Mouse (Mus musculus): ENCODE measurements around the gene Agpat1. TPM values are rescaled to one million over a fixed set of nuclear protein-coding genes. Genes with fewer than 3 reads are reported as not detected.

The Agpat1 gene
- total and polyA plus RNA-seq, 3 experiments = 11.2 to 47.4 (median 44.4) TPM

DNA sequence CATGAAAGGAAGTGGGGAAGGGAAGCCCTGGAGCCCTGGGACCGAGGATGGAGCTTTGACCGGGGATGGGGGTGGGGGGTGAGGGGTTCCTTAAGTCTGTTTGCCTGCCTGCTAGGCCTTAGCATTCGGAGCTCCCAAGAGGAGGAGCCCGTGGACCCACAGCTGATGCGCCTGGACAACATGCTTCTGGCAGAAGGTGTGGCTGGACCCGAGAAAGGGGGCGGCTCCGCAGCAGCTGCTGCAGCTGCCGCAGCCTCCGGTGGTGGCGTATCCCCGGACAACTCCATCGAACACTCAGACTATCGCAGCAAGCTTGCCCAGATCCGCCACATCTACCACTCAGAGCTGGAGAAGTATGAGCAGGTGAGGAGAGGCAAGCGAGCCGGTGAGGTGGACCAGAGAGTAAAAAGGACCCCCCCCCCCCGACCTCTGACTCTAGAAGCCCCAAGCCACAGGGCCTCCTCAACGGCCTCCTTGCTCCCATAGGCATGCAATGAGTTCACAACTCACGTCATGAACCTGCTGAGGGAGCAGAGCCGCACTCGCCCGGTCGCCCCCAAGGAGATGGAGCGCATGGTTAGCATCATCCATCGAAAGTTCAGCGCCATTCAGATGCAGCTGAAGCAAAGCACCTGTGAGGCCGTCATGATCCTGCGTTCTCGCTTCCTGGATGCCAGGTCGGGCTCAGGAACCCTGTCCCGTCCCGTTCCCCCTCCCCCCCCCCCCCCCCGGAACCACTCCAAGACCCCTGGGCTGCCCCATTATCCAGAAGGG, 10.1 kb upstream of the Agpat1 start:
- no peaks in the 10 kb centered on the region for H3K27me3 ChIP-seq (replicated peaks)
- DNase-seq (ENCODE audit: extremely low read depth) = no peak
- in situ Hi-C loops (cut with MboI; ENCODE audit: low pct_ligation_motif_present, low pct_unique_long_range_greater_than_20kb, low sequenced_read_pairs) (no loop called here), dilution Hi-C loops (cut with MboI; ENCODE audit: extremely low pct_ligation_motif_present, extremely low pct_unique_long_range_greater_than_20kb, low sequenced_read_pairs) (no loop called here)
- no peak overlapping the region for H3K27ac ChIP-seq (ENCODE audit: insufficient read depth, low read depth)
- peaks cover 16 to 39% of the 10 kb centered on the region in 2 experiments for H3K36me3 ChIP-seq (replicated peaks in 1 of 2; ENCODE audit: control insufficient read depth in 1 of 2, insufficient read depth in 1 of 2, low read length in 1 of 2)
- no peak for TF ChIP-seq IRF4 (IDR thresholded peaks at IDR 0.05; ENCODE audit: low read depth, low read length)
- H3K4me2 ChIP-seq (ENCODE audit: insufficient read depth, low read depth, poor library complexity, severe bottlenecking) = no peak overlapping the region
- no peaks in the 10 kb centered on the region for H3K9me3 ChIP-seq (replicated peaks; ENCODE audit: low read length)
- H3K79me2 ChIP-seq (replicated peaks; ENCODE audit: control insufficient read depth, extremely low read depth, insufficient read depth, poor library complexity, severe bottlenecking) = no peaks in the 10 kb centered on the region; the same call in 1 of the 2 replicates
- no peak overlapping the region for H3K4me3 ChIP-seq (replicated peaks in 1 of 3; ENCODE audit: low read depth in 2 of 3, low read length in 2 of 3, poor library complexity in 1 of 3)
- peaks cover 8 to 40% of the 10 kb centered on the region in 2 experiments; a peak in 2 of 4 replicates for H3K4me1 ChIP-seq (ENCODE audit: control insufficient read depth in 1 of 2, insufficient read depth in 2 of 2)
- H3K9ac ChIP-seq (ENCODE audit: insufficient read depth, low read depth) = no peak overlapping the region

GRCm38 (mm10) chr17:34596098-34596497, 8.0 kb upstream of the Agpat1 start:
- dilution Hi-C loops (cut with MboI; ENCODE audit: extremely low pct_ligation_motif_present, extremely low pct_unique_long_range_greater_than_20kb, low sequenced_read_pairs) (no loop called here), in situ Hi-C loops (cut with MboI; ENCODE audit: low pct_ligation_motif_present, low pct_unique_long_range_greater_than_20kb, low sequenced_read_pairs) (no loop called here)
- no peak overlapping the region for H3K4me3 ChIP-seq (replicated peaks in 1 of 3; ENCODE audit: low read depth in 2 of 3, low read length in 2 of 3, poor library complexity in 1 of 3)
- no peak for DNase-seq (ENCODE audit: extremely low read depth)
- H3K9ac ChIP-seq (ENCODE audit: insufficient read depth, low read depth) = no peak overlapping the region
- peaks cover 25 to 57% of the 10 kb centered on the region in 2 experiments for H3K36me3 ChIP-seq (replicated peaks in 1 of 2; ENCODE audit: control insufficient read depth in 1 of 2, insufficient read depth in 1 of 2, low read length in 1 of 2)
- no peaks in the 10 kb centered on the region for H3K79me2 ChIP-seq (replicated peaks; ENCODE audit: control insufficient read depth, extremely low read depth, insufficient read depth, poor library complexity, severe bottlenecking)
- TF ChIP-seq RAD21 (IDR thresholded peaks at IDR 0.05; ENCODE audit: low read depth, low read length) = no peak
- TF ChIP-seq E2F4 (IDR thresholded peaks at IDR 0.05; ENCODE audit: insufficient replicate concordance, low read depth, low read length) = no peak
- TF ChIP-seq USF2 (conservative IDR thresholded peaks at IDR 0.05; ENCODE audit: low read depth, low read length) = no peak
- TF ChIP-seq EP300 (IDR thresholded peaks at IDR 0.05; ENCODE audit: low read length) = no peak
- no peak for TF ChIP-seq MAFK (IDR thresholded peaks at IDR 0.05; ENCODE audit: insufficient replicate concordance, low read length)
- TF ChIP-seq MAX (IDR thresholded peaks at IDR 0.05; ENCODE audit: low read length) = no peak
- TF ChIP-seq TCF12 (IDR thresholded peaks at IDR 0.05; ENCODE audit: low read depth, low read length) = no peak
- no peak for TF ChIP-seq CTCF (conservative IDR thresholded peaks at IDR 0.05 in 1 of 2, IDR thresholded peaks at IDR 0.05 in 1 of 2; ENCODE audit: low read depth in 2 of 2, low read length in 2 of 2)
- H3K27ac ChIP-seq (ENCODE audit: insufficient read depth, low read depth) = no peak overlapping the region
- no peak overlapping the region for H3K4me2 ChIP-seq (ENCODE audit: insufficient read depth, low read depth, poor library complexity, severe bottlenecking)
- peaks cover 5 to 30% of the 10 kb centered on the region in 2 experiments; a peak in 2 of 4 replicates for H3K4me1 ChIP-seq (ENCODE audit: control insufficient read depth in 1 of 2, insufficient read depth in 2 of 2)
- H3K27me3 ChIP-seq (replicated peaks) = no peaks in the 10 kb centered on the region
- no peaks in the 10 kb centered on the region for H3K9me3 ChIP-seq (replicated peaks; ENCODE audit: low read length)

DNA sequence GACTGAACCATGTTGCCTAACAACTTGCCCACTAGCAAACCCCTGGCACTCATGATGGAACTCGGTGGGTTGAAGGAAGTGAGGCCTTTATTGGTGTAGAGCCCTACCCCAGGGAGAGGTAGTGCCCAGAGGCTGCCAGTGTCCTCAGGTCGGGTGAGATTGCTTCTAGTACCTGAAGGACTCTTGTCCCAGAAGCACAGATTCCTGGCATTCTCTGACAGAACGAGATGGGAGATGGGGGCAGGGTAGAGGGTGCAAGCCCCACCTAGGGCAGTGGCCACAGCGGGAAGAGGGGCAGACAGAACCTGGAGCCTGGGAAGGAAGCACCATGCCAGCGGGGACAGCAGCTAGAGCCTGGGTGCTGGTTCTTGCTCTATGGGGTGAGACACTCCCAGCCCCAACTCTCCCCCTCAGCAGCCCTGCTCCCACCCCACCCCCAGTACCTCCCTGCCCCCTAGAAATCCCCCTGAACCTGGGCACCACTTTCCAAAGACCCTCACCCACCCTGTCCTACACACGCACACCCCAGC, 6.4 kb upstream of the Agpat1 start, which contains the start of gene Ager:
TSS of gene Ager (plus strand) at position 297 of the 530 bp plus-strand sequence.
- dilution Hi-C loops (cut with MboI; ENCODE audit: extremely low pct_ligation_motif_present, extremely low pct_unique_long_range_greater_than_20kb, low sequenced_read_pairs) = no loop called here
- Histone ChIP-seq H3K4me1 (ENCODE audit: control insufficient read depth in 1 of 2, insufficient read depth in 2 of 2) (peaks cover 8 to 37% of the 10 kb centered on the region in 2 experiments), H3K36me3 (replicated peaks in 1 of 2; ENCODE audit: control insufficient read depth in 1 of 2, insufficient read depth in 1 of 2, low read length in 1 of 2) (peaks cover 31 to 68% of the 10 kb centered on the region in 2 experiments), H3K4me2 (ENCODE audit: insufficient read depth, low read depth, poor library complexity, severe bottlenecking) (no peak within 1 kb of the TSS), H3K9me3 (replicated peaks; ENCODE audit: low read length) (no peaks in the 10 kb centered on the region), H3K4me3 (replicated peaks in 1 of 3; ENCODE audit: low read depth in 2 of 3, low read length in 2 of 3, poor library complexity in 1 of 3) (no peak within 1 kb of the TSS), H3K27ac (ENCODE audit: insufficient read depth, low read depth) (no peak within 1 kb of the TSS), H3K27me3 (replicated peaks) (no peaks in the 10 kb centered on the region), H3K9ac (ENCODE audit: insufficient read depth, low read depth) (no peak within 1 kb of the TSS), H3K79me2 (replicated peaks; ENCODE audit: control insufficient read depth, extremely low read depth, insufficient read depth, poor library complexity, severe bottlenecking) (peaks cover 3% of the 10 kb centered on the region)
- DNase-seq (ENCODE audit: extremely low read depth) = no peak
- in situ Hi-C loops (cut with MboI; ENCODE audit: low pct_ligation_motif_present, low pct_unique_long_range_greater_than_20kb, low sequenced_read_pairs) = no loop called here
- TF ChIP-seq POLR2A (IDR thresholded peaks at IDR 0.05; ENCODE audit: low read depth, low read length) = no peak
- TF ChIP-seq JUND (conservative IDR thresholded peaks at IDR 0.05; ENCODE audit: low read depth, low read length) = no peak
- TF ChIP-seq PAX5 (IDR thresholded peaks at IDR 0.05; ENCODE audit: low read length) = no peak
- no peak for TF ChIP-seq ZMIZ1 (IDR thresholded peaks at IDR 0.05; ENCODE audit: low read depth, low read length)
- TF ChIP-seq RAD21 (IDR thresholded peaks at IDR 0.05; ENCODE audit: low read depth, low read length) = no peak
- TF ChIP-seq TCF12 (IDR thresholded peaks at IDR 0.05; ENCODE audit: low read depth, low read length) = no peak
- no peak for TF ChIP-seq ZKSCAN1 (IDR thresholded peaks at IDR 0.05; ENCODE audit: borderline replicate concordance, low read depth, low read length)
- no peak for TF ChIP-seq NRF1 (IDR thresholded peaks at IDR 0.05; ENCODE audit: low read depth, low read length)
- no peak for TF ChIP-seq HCFC1 (IDR thresholded peaks at IDR 0.05; ENCODE audit: low read depth, low read length)
- TF ChIP-seq MAX (IDR thresholded peaks at IDR 0.05; ENCODE audit: low read length) = no peak
- TF ChIP-seq MAFK (IDR thresholded peaks at IDR 0.05; ENCODE audit: insufficient replicate concordance, low read length) = no peak
- no peak for TF ChIP-seq MYC (IDR thresholded peaks at IDR 0.05; ENCODE audit: low read depth, low read length)
- no peak for TF ChIP-seq SMC3 (IDR thresholded peaks at IDR 0.05; ENCODE audit: low read depth, low read length)
- no peak for TF ChIP-seq ZNF384 (IDR thresholded peaks at IDR 0.05; ENCODE audit: low read depth, low read length)
- TF ChIP-seq RCOR1 (conservative IDR thresholded peaks at IDR 0.05; ENCODE audit: low read depth, low read length) = no peak
- TF ChIP-seq EP300 (IDR thresholded peaks at IDR 0.05; ENCODE audit: low read length) = no peak
- no peak for TF ChIP-seq ETS1 (conservative IDR thresholded peaks at IDR 0.05; ENCODE audit: low read depth, low read length)
- TF ChIP-seq UBTF (IDR thresholded peaks at IDR 0.05; ENCODE audit: low read depth, low read length) = no peak
